Mouse (Mus musculus) cortical plate, adult 2 months (tissue): Measurements from ENCODE around the gene Ankrd34a. TPM values are rescaled to one million over a fixed set of nuclear protein-coding genes. Genes with fewer than 3 reads are reported as not detected.

Experiments used
- H3K27ac ChIP-seq: fragments of 200-500 bp; 2 replicates; pipeline ENCODE4 v1.5.1; 2012; ENCODE audit warnings: low read length, control low read depth, inconsistent platforms; ENCODE audit not compliant: insufficient read depth
- H3K4me1 ChIP-seq: fragments of 200-500 bp; 2 replicates; pipeline ENCODE4 v1.6.1; 2011; ENCODE audit warnings: low read length; ENCODE audit not compliant: control insufficient read depth, insufficient read depth
- H3K4me3 ChIP-seq: fragments of 200-500 bp; 2 replicates; pipeline ENCODE4 v1.5.1; 2011; ENCODE audit warnings: mild to moderate bottlenecking, low read length, control low read depth; ENCODE audit not compliant: insufficient read depth
- CTCF ChIP-seq: fragments of 200-500 bp; IDR thresholded peaks from 2 replicates; pipeline ENCODE4 v1.5.1; 2011; ENCODE audit warnings: mild to moderate bottlenecking, control low read depth, low read length; ENCODE audit not compliant: insufficient read depth; ENCODE audit errors: extremely low read depth
- POLR2A ChIP-seq: fragments of 200-500 bp; IDR thresholded peaks from 2 replicates; pipeline ENCODE4 v1.6.1; 2011; ENCODE audit warnings: mild to moderate bottlenecking, low read length, control low read depth; ENCODE audit not compliant: insufficient read depth; ENCODE audit errors: extremely low read depth
- polyA plus RNA-seq: library from polyadenylated mRNA; depleted of rRNA; stranded (reverse); fragments of >200 nt; gene quantifications from 2 replicates; pipeline ENCODE4 v1.2.3, GENCODE M21; 2012

Ankrd34a gene
- polyA plus RNA-seq, 1 experiment = 61.9 TPM

DNA sequence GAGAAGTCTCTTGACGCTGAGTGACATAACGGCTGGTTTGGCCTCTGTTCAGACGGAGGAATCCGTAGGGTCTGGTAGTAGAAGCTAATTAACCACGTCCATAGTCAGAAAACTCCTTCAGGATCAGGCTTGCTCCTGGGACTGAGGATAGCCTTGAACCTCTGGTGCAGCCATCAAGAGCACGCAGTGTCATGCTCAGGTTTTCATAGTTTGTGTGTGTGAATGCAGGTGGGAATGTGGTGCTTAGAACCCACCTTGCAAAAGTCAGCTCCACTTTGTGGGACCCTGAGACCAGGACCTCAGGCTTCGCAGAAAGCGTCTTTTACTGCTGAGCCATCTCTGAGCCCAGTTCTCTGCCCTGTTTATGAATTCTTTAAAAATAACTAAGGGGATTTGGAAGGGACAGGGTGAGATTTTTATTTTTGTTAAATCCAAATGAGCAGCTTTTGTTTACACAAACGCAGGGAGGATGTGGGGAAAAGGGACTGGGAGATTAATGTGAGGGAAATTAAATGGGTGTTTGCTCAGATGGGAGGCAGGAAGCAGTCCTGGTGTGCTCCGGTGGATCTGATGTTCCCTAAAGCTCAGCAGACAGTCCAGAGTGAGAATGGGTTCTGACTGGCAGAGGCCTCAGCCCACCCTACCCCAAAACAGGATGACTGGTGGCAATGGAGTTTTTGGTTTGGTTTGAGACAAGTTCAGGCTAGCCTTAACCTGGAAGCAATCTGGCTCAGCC is 34.3 kb upstream of the Ankrd34a start:
- Histone ChIP-seq H3K27ac (peak overlapping the region; percentile 35; the same call in 1 of the 2 replicates), H3K4me3 (no peak overlapping the region), H3K4me1 (no peaks in the 10 kb centered on the region)
- no peak for TF ChIP-seq POLR2A
- TF ChIP-seq CTCF = no peak

DNA sequence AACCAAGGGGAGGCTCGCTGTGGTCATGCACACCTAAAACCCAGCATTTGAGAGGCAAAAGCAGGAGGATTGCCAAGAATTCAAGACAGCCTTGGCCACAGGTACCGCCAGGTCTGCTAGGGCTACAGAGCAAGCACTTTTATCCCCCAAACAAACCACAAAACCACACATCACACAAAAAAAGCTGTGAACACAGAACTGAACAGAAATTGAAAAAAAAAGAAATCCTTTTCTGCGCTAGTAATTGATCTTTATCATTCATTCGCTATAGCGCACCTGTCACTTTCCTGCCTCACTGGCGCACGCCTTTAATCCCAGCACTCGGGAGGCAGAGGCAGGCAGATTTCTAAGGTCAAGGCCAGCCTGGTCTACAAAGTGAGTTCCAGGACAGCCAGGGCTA is 33.2 kb upstream of the Ankrd34a start:
- no peak overlapping the region for H3K4me3 ChIP-seq
- TF ChIP-seq POLR2A = no peak
- TF ChIP-seq CTCF = no peak
- no peak overlapping the region for H3K27ac ChIP-seq
- no peaks in the 10 kb centered on the region for H3K4me1 ChIP-seq

DNA sequence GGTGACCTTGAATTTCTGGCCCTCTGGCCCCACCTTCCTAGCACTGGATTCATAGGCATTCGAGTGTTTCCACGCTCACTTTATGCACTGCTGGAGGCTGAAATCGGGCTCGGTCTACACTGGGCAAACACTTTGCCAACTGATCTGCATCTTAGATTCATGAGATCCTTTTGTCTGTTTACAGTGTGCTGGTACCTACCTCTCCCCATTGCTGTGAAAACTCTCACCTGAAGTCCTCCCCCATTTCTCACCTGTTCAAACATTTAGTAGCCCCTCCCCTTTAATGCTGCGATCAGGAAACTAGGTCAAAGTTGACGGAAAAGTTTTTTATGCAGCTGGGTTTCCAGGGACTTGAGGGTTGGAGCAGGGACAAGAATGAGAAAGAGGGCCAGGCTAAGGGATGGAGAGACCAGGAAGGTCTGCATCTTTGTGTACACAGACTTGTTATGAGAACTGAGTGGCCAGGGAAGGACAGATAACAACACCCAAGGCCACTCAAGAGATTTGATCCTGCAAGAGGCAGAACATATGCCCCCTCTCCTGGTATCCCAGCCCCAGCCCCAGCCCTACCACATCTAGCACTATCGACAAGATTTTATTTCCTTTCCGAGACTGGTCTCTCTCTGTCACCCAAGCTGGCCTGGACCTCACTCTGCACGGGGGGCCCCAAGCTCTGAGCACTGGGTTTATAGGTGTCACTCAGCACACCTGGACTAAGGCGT is 32.4 kb upstream of the Ankrd34a start:
- Histone ChIP-seq H3K4me1 (no peaks in the 10 kb centered on the region), H3K27ac (peak overlapping the region; percentile 74; the same call in 1 of the 2 replicates), H3K4me3 (no peak overlapping the region)
- TF ChIP-seq CTCF (no peak), POLR2A (no peak)

GRCm38 (mm10) chr3:96564633-96565032 is 31.8 kb upstream of the Ankrd34a start:
- Histone ChIP-seq H3K4me1 (no peaks in the 10 kb centered on the region), H3K27ac (peak overlapping the region; percentile 74; the same call in 1 of the 2 replicates), H3K4me3 (no peak overlapping the region)
- TF ChIP-seq POLR2A = no peak
- TF ChIP-seq CTCF = no peak

GRCm38 (mm10) chr3:96565105-96565504 is 31.3 kb upstream of the Ankrd34a start:
- H3K4me1 ChIP-seq = no peaks in the 10 kb centered on the region
- no peak overlapping the region for H3K4me3 ChIP-seq
- H3K27ac ChIP-seq = no peak overlapping the region
- no peak for TF ChIP-seq POLR2A
- no peak for TF ChIP-seq CTCF

- no peaks in the 10 kb centered on the region for H3K4me1 ChIP-seq
- H3K4me3 ChIP-seq = no peak overlapping the region
- no peak overlapping the region for H3K27ac ChIP-seq
- TF ChIP-seq CTCF (no peak), POLR2A (no peak)
Measured at GRCm38 (mm10) chr3:96566661-96567450, 29.6 kb upstream of the Ankrd34a start.

DNA sequence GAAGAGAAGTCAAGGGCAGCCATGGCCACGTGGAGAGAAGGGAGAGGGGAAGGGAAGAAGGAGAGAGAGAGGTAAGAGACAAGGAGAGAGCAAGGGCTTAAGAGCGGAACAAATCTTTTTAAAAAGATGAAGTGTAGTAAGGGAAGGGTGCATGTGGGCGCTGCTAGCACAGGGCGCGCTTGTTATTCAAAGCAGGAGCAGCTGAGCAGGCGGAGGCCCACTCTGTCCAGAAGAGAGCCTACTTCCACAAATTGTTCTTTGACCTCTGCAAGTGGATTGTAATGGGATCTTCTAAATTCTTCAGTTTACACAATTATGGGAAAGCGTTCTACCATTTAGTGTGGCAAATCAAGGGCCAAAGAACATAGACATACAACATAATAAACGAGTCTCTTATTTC is 27.8 kb upstream of the Ankrd34a start:
- Histone ChIP-seq H3K4me1 (no peaks in the 10 kb centered on the region), H3K4me3 (no peak overlapping the region), H3K27ac (no peak overlapping the region)
- no peak for TF ChIP-seq CTCF
- no peak for TF ChIP-seq POLR2A

GRCm38 (mm10) chr3:96569506-96569905 is 26.9 kb upstream of the Ankrd34a start:
- no peak overlapping the region for H3K4me3 ChIP-seq
- no peaks in the 10 kb centered on the region for H3K4me1 ChIP-seq
- TF ChIP-seq CTCF (no peak), POLR2A (no peak)
- H3K27ac ChIP-seq = no peak overlapping the region

DNA sequence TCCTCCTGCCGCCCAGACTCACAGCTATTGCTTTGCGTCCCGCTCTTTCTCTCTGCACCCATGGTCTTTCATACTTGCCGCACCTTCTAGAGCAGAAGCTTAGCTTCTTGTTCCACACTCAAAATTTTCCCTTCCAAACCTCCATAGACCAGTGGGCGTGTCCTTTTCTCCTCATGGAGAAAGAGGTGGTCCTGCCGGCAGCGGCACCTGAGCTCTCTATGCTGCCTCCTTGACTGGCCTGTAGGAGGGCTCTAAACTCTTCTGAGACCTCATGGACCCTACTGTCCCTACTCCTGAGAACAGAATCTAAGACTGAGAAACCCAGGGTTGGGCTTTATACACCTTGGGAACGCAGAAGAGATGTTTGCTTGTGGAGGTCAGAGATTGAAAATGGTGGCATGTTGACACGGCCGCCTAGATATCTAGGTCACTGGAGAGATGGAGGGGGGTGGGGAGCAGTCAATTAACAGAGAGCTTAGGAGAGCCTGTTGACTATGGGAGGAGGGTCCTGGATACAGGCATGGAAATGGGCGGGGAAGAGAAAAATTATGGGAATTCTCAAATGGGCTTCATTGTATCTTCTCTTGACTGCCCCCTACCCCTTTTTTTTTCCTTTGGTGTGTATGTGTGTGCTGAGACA is 26.4 kb upstream of the Ankrd34a start:
- Histone ChIP-seq H3K4me1 (no peaks in the 10 kb centered on the region), H3K27ac (no peak overlapping the region), H3K4me3 (no peak overlapping the region)
- no peak for TF ChIP-seq POLR2A
- no peak for TF ChIP-seq CTCF
